Mouse (Mus musculus) frontal cortex, adult (tissue): ENCODE measurements around the gene Zyg11a.
"Not testable (repeated sequence)": the region's sequence is repeated elsewhere in the genome, so short reads cannot be mapped to it uniquely, and the experiment has no call there.

Experiments
- ATAC-seq: cut with Nextera tagmentation; 2 replicates; pipeline ENCODE4 v1.9.2; 2017; ENCODE audit warnings: mild to moderate bottlenecking, moderate library complexity, mixed read lengths; ENCODE audit not compliant: low TSS enrichment

The Zyg11a gene

DNA sequence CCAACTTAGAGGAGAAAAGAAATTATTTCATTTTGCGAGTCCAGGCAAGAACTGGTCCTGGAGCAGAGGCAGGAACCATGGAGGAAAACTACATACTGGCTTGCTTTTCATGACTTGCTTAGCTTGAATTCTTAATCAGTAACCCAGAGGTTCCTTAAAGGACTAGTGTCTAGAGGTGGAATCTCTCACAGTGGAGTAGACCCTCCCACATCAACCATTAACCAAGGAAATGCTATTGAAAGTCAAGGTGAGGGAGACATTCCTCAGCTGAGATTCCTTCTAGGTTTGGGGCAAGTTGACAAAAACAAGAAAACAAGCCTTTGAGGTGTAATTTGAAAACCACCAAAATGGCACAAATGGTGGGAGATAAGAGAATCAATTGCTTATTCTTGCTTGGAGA, 73.0 kb downstream of the Zyg11a start, which contains the start of gene Scp2:
Gene Scp2 (minus strand): TSS at position 119 of the 400 bp plus-strand sequence.
- no peak for ATAC-seq

- no peak for ATAC-seq
These were observed 74.1 kb downstream of the Zyg11a start for GRCm38 (mm10) chr4:108143778-108144177.

DNA sequence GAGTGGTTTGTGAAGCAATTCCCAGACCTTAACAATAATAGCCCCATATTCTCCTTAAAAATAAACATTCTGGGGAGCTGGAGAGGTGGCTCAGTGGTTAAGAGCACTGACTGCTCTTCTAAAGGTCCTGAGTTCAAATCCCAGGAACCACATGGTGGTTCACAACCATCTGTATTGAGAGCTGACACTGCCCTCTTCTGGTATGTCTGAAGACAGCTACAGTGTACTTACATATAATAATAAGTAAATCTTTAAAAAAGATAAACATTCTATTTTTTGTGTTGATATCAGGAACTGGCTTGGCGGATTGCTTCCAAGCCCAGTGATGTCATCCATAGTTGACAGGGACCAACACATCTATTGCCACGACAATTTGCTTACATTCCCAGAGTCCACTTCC, 74.7 kb downstream of the Zyg11a start:
- not testable (repeated sequence) for ATAC-seq

DNA sequence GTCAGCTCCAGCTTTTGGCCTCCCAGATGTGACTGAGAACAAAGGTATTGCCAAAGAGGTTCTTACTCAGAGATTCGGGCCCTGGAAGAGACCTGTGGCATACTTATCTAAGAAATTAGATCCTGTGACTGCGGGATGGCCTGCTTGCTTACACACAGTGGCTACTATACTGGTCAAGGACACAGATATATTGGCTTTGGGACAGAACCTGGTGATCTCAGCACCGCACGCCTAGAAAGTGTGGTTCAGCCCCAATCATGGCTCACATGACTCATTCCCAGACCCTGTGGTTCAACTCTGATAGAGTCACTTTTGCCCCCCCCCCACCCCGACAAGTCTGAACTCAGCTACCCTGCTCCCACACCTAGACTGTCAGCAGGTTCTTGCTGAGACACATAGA, 80.9 kb downstream of the Zyg11a start:
- ATAC-seq: no peak
